Mouse (Mus musculus) small intestine, adult 2 months (tissue): Measurements from ENCODE around the gene Naaladl2. TPM values are rescaled to one million over a fixed set of nuclear protein-coding genes. Genes with fewer than 3 reads are reported as not detected.

Experiments used
- H3K27ac ChIP-seq: fragments of 200-500 bp; 2 replicates; pipeline ENCODE4 v1.5.1; 2012; ENCODE audit warnings: low read depth, low read length, control low read depth, inconsistent platforms; ENCODE audit not compliant: insufficient read depth
- H3K27me3 ChIP-seq: fragments of 200-500 bp; 2 replicates; pipeline ENCODE4 v1.6.1; 2012; ENCODE audit warnings: mild to moderate bottlenecking, moderate library complexity, low read length, inconsistent platforms; ENCODE audit not compliant: control insufficient read depth, insufficient read depth
- H3K36me3 ChIP-seq: fragments of 200-500 bp; 2 replicates; pipeline ENCODE4 v1.6.1; 2012; ENCODE audit warnings: mild to moderate bottlenecking, low read length, control low read depth, inconsistent platforms; ENCODE audit not compliant: control insufficient read depth, insufficient read depth
- H3K4me1 ChIP-seq: fragments of 200-500 bp; 2 replicates; pipeline ENCODE4 v1.6.1; 2012; ENCODE audit warnings: low read length, inconsistent platforms, mixed read lengths; ENCODE audit not compliant: control insufficient read depth, insufficient read depth, insufficient read length
- H3K4me3 ChIP-seq: fragments of 200-500 bp; 2 replicates; pipeline ENCODE4 v1.5.1; 2012; ENCODE audit warnings: low read depth, mild to moderate bottlenecking, control low read depth, inconsistent platforms, low read length, moderate library complexity
- CTCF ChIP-seq: fragments of 200-500 bp; IDR thresholded peaks from 2 replicates; pipeline ENCODE4 v1.5.1; 2012; ENCODE audit warnings: low read depth, mild to moderate bottlenecking, control low read depth, inconsistent platforms, low read length, moderate library complexity, mixed read lengths; ENCODE audit not compliant: insufficient replicate concordance, insufficient read length; ENCODE audit errors: extremely low read depth
- POLR2A ChIP-seq: fragments of 200-500 bp; IDR thresholded peaks from 2 replicates; pipeline ENCODE4 v1.6.1; 2012; ENCODE audit warnings: low read depth, mild to moderate bottlenecking, control low read depth, inconsistent platforms, low read length, moderate library complexity
- WGBS: fragments of 180-500 bp; shearing (Covaris S2); methylation state at CpG from one replicate; pipeline ENCODE4 v1.1.7; 2018; 5-methylcytosine and 5-hydroxymethylcytosine counted together
- polyA plus RNA-seq: library from polyadenylated mRNA; depleted of rRNA; stranded (reverse); fragments of >200 nt; gene quantifications from 2 replicates; pipeline ENCODE4 v1.2.3, GENCODE M21; 2012

Naaladl2 gene
- polyA plus RNA-seq, 1 experiment = 0.25 TPM

- H3K27me3 ChIP-seq = no peaks in the 10 kb centered on the region
- H3K36me3 ChIP-seq = no peaks in the 10 kb centered on the region
- no peak for TF ChIP-seq POLR2A
- no peak for TF ChIP-seq CTCF
- no peak overlapping the region for H3K4me3 ChIP-seq
- WGBS = 67% methylated on average over 5 of the region's 5 CpGs
- H3K27ac ChIP-seq = no peak overlapping the region
- no peaks in the 10 kb centered on the region for H3K4me1 ChIP-seq
These were observed 18.9 kb downstream of the Naaladl2 start for GRCm38 (mm10) chr3:25124919-25125846.

DNA sequence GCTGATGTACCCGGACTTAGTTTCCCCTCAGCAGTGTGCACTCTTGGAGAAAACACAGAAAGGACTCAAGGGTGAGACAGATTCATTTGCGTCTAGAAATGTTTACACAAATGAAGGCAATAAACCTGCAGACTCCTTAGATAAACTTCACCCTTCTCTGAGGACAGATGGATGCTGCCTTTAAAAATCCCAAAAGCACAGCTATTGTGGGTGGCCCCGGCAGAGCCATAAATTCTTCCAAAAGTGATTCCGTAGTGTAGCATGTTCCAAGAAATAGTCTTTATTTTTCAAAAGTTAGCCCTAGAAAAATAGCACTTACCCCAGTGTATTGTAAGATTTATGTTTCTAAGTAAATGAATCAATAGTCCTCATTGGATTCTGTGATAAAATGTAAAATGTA is 31.0 kb downstream of the Naaladl2 start:
- H3K27me3 ChIP-seq = no peaks in the 10 kb centered on the region
- H3K27ac ChIP-seq = no peak overlapping the region
- no peak for TF ChIP-seq POLR2A
- TF ChIP-seq CTCF = no peak
- H3K4me1 ChIP-seq = no peaks in the 10 kb centered on the region
- H3K4me3 ChIP-seq = no peak overlapping the region
- no peaks in the 10 kb centered on the region for H3K36me3 ChIP-seq
- 55% methylated on average over 4 of the region's 4 CpGs for WGBS

DNA sequence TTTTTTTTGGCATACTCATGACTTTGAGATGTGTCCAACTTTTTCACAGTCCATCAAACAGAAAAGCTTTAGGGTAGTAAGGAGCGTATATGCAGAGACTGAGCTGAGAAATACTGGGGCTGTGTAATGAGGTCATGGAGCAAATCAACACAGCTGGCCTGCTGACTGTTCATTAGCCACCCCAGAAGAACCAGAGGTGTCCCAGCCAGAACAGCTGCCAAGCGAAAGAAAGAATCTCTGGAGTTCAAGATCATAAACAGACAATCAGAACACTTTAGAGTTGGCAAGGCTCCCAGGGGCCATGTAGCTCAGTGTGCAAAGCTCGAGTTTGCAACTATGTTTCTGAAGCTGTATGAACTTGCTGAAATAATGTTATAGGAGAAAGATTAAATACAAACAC is 35.1 kb downstream of the Naaladl2 start:
- Histone ChIP-seq H3K36me3 (no peaks in the 10 kb centered on the region), H3K4me1 (no peaks in the 10 kb centered on the region), H3K27me3 (no peaks in the 10 kb centered on the region), H3K4me3 (no peak overlapping the region), H3K27ac (no peak overlapping the region)
- WGBS = 39% methylated on average over 3 of the region's 3 CpGs
- no peak for TF ChIP-seq CTCF

GRCm38 (mm10) chr3:25092986-25093385 is 51.1 kb downstream of the Naaladl2 start:
- H3K27me3 ChIP-seq = no peaks in the 10 kb centered on the region
- H3K27ac ChIP-seq = no peak overlapping the region
- no peak overlapping the region for H3K4me3 ChIP-seq
- no peaks in the 10 kb centered on the region for H3K36me3 ChIP-seq
- H3K4me1 ChIP-seq = no peaks in the 10 kb centered on the region
- 75% methylated on average over 2 of the region's 2 CpGs for WGBS
- TF ChIP-seq CTCF (no peak), POLR2A (no peak)

GRCm38 (mm10) chr3:25075785-25076184 is 68.3 kb downstream of the Naaladl2 start:
- TF ChIP-seq POLR2A (no peak), CTCF (no peak)
- 60% methylated on average over 1 of the region's 1 CpGs for WGBS
- no peaks in the 10 kb centered on the region for H3K27me3 ChIP-seq

DNA sequence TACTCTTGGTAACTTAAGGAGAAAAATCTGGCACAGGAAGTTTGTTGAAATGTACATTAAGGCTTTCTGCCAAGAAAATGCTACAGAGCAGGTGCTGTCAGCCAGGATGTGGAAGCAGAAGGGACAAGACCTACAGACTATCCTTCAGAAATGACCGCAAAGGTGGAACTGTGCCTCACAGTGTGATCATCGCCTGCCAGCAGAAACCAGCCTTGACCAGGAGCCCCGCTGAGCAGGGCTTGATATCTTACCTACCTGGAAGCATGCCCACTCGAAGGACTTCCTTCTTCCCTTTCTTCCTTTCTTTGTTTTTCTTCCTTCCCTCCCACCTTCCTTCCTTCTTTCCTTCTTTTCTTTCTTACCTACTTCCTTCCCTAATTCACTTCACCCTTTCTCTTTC is 69.8 kb downstream of the Naaladl2 start:
- H3K27ac ChIP-seq = no peak overlapping the region
- no peaks in the 10 kb centered on the region for H3K36me3 ChIP-seq
- no peak overlapping the region for H3K4me3 ChIP-seq
- TF ChIP-seq CTCF (no peak), POLR2A (no peak)
- no peaks in the 10 kb centered on the region for H3K27me3 ChIP-seq
- H3K4me1 ChIP-seq = no peaks in the 10 kb centered on the region
- 70% methylated on average over 4 of the region's 4 CpGs for WGBS

More at GRCm38 (mm10) chr3:25075785-25076184, 68.3 kb downstream of the Naaladl2 start:
- no peaks in the 10 kb centered on the region for H3K36me3 ChIP-seq
- H3K4me1 ChIP-seq = no peaks in the 10 kb centered on the region
- H3K4me3 ChIP-seq = no peak overlapping the region
- H3K27ac ChIP-seq = no peak overlapping the region

DNA sequence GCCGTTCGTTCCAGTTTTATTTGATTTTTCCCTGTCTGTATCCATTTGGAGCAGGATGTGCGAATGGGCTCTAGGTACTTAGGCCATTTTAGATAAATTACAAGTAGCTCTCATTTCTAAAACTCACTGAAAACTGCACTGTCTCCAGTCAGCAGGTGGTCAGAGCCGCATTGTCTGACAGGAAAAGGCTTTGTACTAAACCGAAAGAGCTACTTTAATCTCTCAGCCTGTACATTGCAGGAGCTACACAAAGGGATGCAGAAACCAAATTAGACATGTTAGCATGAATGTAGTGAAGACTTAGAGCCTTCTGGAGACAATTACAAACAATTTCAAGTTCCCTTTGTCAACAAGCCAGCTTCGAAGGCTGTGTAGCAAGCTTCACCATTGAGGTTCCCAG is 70.2 kb downstream of the Naaladl2 start:
- no peak overlapping the region for H3K4me3 ChIP-seq
- WGBS = 81% methylated on average over 6 of the region's 6 CpGs

More for the DNA sequence above, 70.2 kb downstream of the Naaladl2 start:
- no peaks in the 10 kb centered on the region for H3K36me3 ChIP-seq
- H3K4me1 ChIP-seq = no peaks in the 10 kb centered on the region
- no peaks in the 10 kb centered on the region for H3K27me3 ChIP-seq
- TF ChIP-seq CTCF = no peak
- H3K27ac ChIP-seq = no peak overlapping the region
